Mouse (Mus musculus): ENCODE measurements at regions not wholly inside any gene's neighbourhood (a gene's known extent, or its start where the extent isn't known, plus 50 kb on each side); places are given as distances from the start of the nearest gene placed in this dataset.
A peak's percentile ranks its signal among the peaks of the same experiment; 100 is the strongest.

DNA sequence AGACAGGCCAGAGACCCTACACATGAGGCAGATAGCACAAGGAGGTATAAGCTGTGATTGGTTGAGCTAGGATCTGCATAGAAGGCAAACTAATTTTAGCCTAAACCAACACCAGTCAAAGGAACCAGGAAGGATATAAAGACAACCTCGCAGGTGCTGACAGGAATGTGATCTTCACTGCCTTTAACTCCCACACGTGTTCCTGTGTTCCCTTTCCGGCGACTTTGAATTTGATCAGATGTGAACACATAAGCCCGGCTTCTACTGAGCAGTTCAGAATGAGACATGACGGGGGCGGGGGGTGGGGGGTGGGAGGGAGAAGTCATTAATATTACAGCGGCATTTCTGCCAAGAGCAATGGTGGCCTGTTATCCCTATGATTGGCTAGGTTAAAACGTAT lies 271.0 kb downstream of the Tgfb2 start:
- WGBS = 35% methylated on average over 9 of the region's 9 CpGs
- Histone ChIP-seq H3K4me1 (peaks cover 21% of the 10 kb centered on the region), H3K4me3 (no peak overlapping the region), H3K9ac (no peak overlapping the region), H3K27me3 (no peaks in the 10 kb centered on the region), H3K36me3 (no peaks in the 10 kb centered on the region), H3K27ac (no peak overlapping the region), H3K9me3 (no peaks in the 10 kb centered on the region), H3K4me2 (no peak overlapping the region)
- ATAC-seq (ENCODE audit: insufficient number of reproducible peaks, low FRiP score, low TSS enrichment, low read depth) = no peak

DNA sequence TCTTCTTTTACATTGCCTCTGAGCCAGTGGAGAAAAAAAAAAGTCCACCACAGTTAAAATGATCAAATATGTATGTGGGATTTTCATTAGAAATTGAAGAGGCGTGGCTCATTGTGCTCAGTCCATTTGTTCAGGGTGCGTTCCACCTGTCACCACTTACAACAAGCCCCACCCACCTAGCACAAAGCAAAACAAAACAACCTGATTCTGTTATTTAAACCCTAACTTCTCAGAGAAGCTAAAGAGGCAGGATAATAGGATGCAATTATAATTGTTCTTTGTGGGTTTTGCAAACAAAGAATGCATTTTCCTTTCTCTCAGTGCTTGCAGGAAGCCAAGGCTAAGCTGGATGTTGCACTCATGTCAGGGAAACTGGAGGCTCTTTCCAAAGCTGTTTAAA lies 271.8 kb downstream of the Tgfb2 start:
- H3K27me3 ChIP-seq = no peaks in the 10 kb centered on the region
- H3K36me3 ChIP-seq = no peaks in the 10 kb centered on the region
- no peaks in the 10 kb centered on the region for H3K9me3 ChIP-seq
- no peak for ATAC-seq (ENCODE audit: insufficient number of reproducible peaks, low FRiP score, low TSS enrichment, low read depth)
- peaks cover 21% of the 10 kb centered on the region for H3K4me1 ChIP-seq
- no peak overlapping the region for H3K4me3 ChIP-seq
- H3K27ac ChIP-seq = 0 out of 2 replicates have a peak overlapping the region, but pooled peaks have one; percentile 67
- WGBS = 73% methylated on average over 2 of the region's 2 CpGs
- no peak overlapping the region for H3K9ac ChIP-seq
- H3K4me2 ChIP-seq = no peak overlapping the region

DNA sequence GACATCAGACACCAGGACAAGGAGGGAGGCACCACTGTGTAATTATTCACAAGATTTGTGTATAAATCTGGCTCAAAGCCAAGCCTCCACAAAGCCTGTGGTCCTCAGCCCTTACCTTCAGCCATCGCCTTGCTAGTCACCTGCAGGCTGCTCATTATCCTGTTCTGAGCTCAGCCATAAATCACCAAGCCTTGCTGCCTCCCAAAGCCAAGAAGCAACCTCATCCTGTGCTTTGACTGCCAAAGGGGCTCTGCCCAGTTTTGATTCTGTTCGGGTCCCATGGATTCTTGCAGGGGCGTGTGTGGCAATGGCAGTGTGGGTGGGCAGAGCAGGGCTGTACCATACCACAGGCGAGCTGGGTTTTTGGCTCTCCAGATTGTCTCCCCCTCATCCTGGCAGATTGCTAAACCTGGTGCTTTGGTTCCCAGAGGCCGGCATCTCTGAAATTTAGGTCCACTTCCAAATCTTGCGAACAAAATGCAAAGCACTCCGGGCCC lies 272.6 kb downstream of the Tgfb2 start:
- no peaks in the 10 kb centered on the region for H3K27me3 ChIP-seq
- no peak overlapping the region for H3K4me2 ChIP-seq
- 41% methylated on average over 7 of the region's 7 CpGs for whole genome bisulfite sequencing
- no peak overlapping the region for H3K4me3 ChIP-seq
- no peaks in the 10 kb centered on the region for H3K9me3 ChIP-seq
- H3K9ac ChIP-seq = no peak overlapping the region
- H3K27ac ChIP-seq = peak overlapping the region; percentile 67
- H3K36me3 ChIP-seq = no peaks in the 10 kb centered on the region
- ATAC-seq (ENCODE audit: insufficient number of reproducible peaks, low FRiP score, low TSS enrichment, low read depth) = peak; percentile 72
- peaks cover 21% of the 10 kb centered on the region for H3K4me1 ChIP-seq

DNA sequence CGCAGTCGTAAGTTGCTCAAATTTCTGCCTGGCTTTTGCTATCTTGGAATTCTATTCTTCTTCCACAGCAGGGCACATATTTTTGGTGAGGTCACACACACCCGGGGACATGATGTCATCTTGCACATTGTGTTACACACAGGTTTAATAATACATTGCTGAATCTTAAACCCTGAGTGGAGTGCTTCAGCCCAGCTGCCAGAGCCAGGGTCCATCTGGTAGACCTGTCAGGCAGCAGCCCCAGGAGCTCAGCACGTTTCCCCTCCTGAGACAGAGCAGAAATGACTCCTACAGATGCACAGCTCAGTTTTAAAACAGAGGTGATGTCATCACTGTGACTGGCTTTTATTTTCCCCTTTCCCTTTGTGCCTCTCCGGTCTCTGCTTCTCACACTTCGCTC lies 280.4 kb downstream of the Tgfb2 start:
- H3K27ac ChIP-seq = no peak overlapping the region
- WGBS = 49% methylated on average over 6 of the region's 6 CpGs

DNA sequence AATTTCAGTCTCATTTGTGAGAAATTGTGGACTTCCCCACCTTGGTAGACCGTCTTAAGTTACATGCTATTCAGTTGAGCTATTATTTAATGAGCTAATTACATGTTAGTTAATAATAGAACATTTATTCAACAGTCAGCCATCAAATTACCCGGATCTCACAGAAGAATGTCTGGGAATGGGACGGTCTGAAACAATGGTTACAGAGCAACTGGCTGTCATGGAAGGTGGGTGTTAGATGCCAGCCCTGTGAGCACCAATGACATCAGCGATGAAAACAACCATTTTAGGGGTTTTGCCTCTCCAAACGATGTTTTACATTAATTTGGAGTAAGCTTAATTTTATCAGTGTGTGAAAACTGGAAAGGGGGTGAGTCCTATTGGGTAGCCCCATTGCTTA lies 281.7 kb downstream of the Tgfb2 start:
- Histone ChIP-seq H3K9me3 (no peaks in the 10 kb centered on the region), H3K27ac (no peak overlapping the region), H3K9ac (no peak overlapping the region), H3K4me2 (no peak overlapping the region), H3K27me3 (no peaks in the 10 kb centered on the region), H3K4me1 (no peaks in the 10 kb centered on the region), H3K4me3 (no peak overlapping the region), H3K36me3 (no peaks in the 10 kb centered on the region)
- 68% methylated on average over 5 of the region's 5 CpGs for WGBS
- no peak for ATAC-seq (ENCODE audit: insufficient number of reproducible peaks, low FRiP score, low TSS enrichment, low read depth)

More for the DNA sequence above, 280.4 kb downstream of the Tgfb2 start:
- Histone ChIP-seq H3K27me3 (no peaks in the 10 kb centered on the region), H3K4me2 (no peak overlapping the region), H3K9ac (no peak overlapping the region), H3K4me1 (no peaks in the 10 kb centered on the region), H3K36me3 (no peaks in the 10 kb centered on the region), H3K9me3 (no peaks in the 10 kb centered on the region), H3K4me3 (no peak overlapping the region)
- ATAC-seq (ENCODE audit: insufficient number of reproducible peaks, low FRiP score, low TSS enrichment, low read depth) = peak; percentile 71

DNA sequence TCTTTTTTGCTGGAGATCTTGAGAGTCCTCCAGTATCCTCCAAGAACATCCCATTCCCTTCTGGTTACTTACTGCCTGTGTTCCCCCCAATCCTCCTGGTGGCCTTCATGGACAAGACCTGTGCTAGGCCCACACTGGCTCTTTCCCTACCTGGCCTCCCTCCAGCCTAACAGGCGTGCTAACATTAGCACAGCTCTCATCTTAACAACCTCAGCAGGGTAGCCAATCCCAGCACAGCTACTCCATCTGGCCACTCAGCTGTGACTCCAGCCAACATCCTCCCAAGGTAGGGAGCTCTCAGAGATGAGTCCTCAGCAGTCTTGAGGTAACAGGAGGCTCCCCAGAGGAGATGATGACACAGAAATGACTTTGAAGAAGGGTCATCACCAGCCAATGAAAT lies 288.7 kb downstream of the Tgfb2 start:
- no peak overlapping the region for H3K4me3 ChIP-seq
- 47% methylated on average over 1 of the region's 1 CpGs for WGBS

DNA sequence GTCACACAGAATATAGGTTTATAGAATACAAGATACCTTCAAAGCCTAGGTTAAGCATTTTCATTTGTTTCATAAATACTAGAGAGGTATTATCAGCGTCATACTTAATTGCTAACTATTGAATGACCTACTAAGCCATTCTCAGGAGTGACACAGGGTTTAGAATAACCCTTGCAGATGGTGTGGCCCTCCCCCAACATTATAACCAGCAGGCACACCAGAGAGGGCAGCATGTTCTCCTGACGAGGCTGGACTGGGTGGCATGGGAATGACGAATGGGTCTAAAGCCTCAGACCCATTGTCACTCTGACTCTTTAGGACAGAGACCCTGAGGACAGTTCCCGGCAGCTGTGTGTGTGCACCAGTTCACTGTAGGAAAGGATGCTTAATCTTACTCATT lies 290.5 kb downstream of the Tgfb2 start:
- Histone ChIP-seq H3K27ac (no peak overlapping the region), H3K4me1 (peaks cover 24% of the 10 kb centered on the region), H3K9me3 (no peaks in the 10 kb centered on the region), H3K4me3 (no peak overlapping the region), H3K27me3 (no peaks in the 10 kb centered on the region), H3K36me3 (no peaks in the 10 kb centered on the region), H3K9ac (no peak overlapping the region), H3K4me2 (no peak overlapping the region)
- no peak for ATAC-seq (ENCODE audit: insufficient number of reproducible peaks, low FRiP score, low TSS enrichment, low read depth)
- 80% methylated on average over 4 of the region's 4 CpGs for WGBS

More for the DNA sequence above, 288.7 kb downstream of the Tgfb2 start:
- H3K36me3 ChIP-seq = no peaks in the 10 kb centered on the region
- no peak overlapping the region for H3K4me2 ChIP-seq
- H3K9me3 ChIP-seq = no peaks in the 10 kb centered on the region
- peaks cover 24% of the 10 kb centered on the region for H3K4me1 ChIP-seq
- H3K27ac ChIP-seq = no peak overlapping the region
- no peak for ATAC-seq (ENCODE audit: insufficient number of reproducible peaks, low FRiP score, low TSS enrichment, low read depth)
- no peaks in the 10 kb centered on the region for H3K27me3 ChIP-seq
- H3K9ac ChIP-seq = no peak overlapping the region

DNA sequence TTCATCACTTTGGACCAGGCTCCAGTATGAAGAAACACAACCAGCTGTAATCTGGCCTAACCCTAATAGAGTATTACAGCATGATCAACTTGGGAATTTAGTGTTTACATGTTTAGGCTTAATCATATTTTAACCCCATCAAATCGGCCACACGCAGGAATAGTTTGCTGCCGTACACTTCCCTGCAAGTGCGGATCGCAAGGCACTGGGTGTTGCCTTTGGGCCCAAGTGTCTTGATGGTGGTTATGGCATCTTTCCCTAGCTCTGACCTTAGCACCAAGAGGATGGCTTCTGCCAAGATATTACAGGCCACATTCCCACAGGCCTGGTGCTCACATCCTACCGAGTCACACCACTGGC lies 291.9 kb downstream of the Tgfb2 start:
- H3K4me1 ChIP-seq = peaks cover 33% of the 10 kb centered on the region
- H3K9ac ChIP-seq = no peak overlapping the region
- peak overlapping the region; percentile 79 for H3K27ac ChIP-seq
- ATAC-seq (ENCODE audit: insufficient number of reproducible peaks, low FRiP score, low TSS enrichment, low read depth) = 0 out of 2 replicates have a peak, but pooled peaks have one; percentile 19
- 69% methylated on average over 6 of the region's 6 CpGs for WGBS
- no peaks in the 10 kb centered on the region for H3K27me3 ChIP-seq
- H3K36me3 ChIP-seq = no peaks in the 10 kb centered on the region
- H3K4me2 ChIP-seq = no peak overlapping the region
- H3K9me3 ChIP-seq = no peaks in the 10 kb centered on the region
- H3K4me3 ChIP-seq = no peak overlapping the region

DNA sequence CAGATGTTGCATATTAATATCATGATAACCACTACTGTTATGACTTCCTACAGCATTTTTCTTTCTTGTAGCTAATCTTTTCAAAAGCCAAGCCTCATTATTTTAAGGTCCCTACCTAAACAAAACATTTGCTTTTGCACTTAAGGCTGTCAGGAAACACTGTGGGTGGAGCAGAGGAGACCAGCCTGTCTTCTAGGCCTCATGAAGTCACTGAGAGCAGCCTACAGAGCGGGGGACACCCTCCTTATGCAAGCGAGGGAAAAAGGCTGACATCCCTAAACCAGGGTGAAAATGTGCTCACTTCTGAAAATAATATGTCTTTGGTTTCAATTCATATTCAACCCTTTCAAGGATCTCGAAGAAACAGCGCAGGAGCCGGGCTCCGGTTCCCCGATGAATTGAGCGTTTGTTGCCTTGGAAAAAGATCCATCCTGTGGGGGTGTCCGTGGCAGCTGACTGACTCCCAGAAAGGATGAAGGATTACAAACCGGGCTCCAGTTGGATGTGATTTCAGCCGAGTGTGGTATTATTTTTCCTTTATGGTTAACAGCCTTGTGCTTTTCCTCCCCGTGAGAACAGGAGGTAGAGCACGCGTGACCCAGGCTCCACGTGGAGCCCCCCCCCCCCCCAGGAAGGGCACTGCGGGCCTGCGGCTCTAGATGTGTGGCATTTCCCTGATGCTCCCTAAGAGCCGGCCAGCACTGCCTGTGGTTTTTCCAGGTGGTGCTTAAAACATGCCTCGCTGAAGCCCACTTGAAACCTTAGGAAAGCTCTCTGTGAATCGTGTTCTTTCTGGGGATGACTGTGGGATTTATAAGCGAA lies 292.5 kb downstream of the Tgfb2 start:
- WGBS = 37% methylated on average over 21 of the region's 21 CpGs
- no peaks in the 10 kb centered on the region for H3K27me3 ChIP-seq
- ATAC-seq (ENCODE audit: insufficient number of reproducible peaks, low FRiP score, low TSS enrichment, low read depth) = 0 out of 2 replicates have a peak, but pooled peaks have one; percentile 63
- peak overlapping the region; percentile 7; the same call in 1 of the 2 replicates for H3K4me2 ChIP-seq
- H3K36me3 ChIP-seq = no peaks in the 10 kb centered on the region
- H3K4me3 ChIP-seq = no peak overlapping the region
- H3K4me1 ChIP-seq = peaks cover 35% of the 10 kb centered on the region
- H3K9me3 ChIP-seq = no peaks in the 10 kb centered on the region
- H3K27ac ChIP-seq = peak overlapping the region; percentile 79
- H3K9ac ChIP-seq = no peak overlapping the region

DNA sequence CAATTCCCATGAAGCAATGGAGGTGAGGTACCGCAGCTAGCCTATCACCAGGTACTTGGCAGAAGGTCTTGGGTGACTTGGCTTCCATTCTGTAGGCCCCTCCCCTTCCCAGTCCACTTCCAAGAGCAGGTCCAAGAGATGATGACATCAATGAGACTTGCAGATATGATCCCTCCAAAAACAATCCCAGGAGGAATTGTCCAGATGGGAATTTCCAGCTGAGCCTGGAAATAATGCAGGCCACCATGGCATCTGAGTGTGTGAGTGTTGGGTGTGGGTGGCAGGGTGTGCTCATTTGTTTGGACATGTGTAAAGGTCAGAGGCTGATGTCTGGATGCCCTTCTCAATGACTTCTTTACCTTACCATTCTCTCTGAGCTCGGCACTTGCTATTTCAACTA lies 293.5 kb downstream of the Tgfb2 start:
- Histone ChIP-seq H3K4me1 (peaks cover 35% of the 10 kb centered on the region), H3K27me3 (no peaks in the 10 kb centered on the region), H3K4me2 (no peak overlapping the region), H3K27ac (no peak overlapping the region), H3K4me3 (no peak overlapping the region), H3K9me3 (no peaks in the 10 kb centered on the region), H3K36me3 (no peaks in the 10 kb centered on the region), H3K9ac (no peak overlapping the region)
- WGBS = 61% methylated on average over 2 of the region's 2 CpGs
- ATAC-seq (ENCODE audit: insufficient number of reproducible peaks, low FRiP score, low TSS enrichment, low read depth) = no peak

DNA sequence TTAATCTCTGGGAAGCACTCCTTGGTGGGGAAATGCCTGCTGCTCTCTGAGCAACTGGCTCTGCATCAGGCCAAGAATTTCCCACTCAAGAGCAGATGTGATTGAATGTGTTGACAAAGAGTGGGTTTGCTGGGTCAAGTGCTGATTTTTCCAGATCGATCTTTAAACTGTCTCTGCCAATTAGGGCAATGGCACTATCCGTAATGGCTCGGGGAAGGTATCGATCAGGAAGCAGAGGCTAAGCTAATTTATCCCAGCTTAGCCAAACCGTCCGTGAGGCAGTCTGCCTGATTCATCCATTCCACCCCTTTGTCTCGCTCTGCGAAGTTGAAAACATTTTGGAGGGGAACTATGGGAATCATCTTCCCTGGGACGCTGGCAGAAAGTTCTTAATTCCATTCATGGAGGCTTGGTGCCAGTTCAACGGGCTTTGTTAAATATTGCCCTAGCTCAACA lies 291.9 kb upstream of the Lyplal1 start:
- Histone ChIP-seq H3K4me3 (no peak overlapping the region), H3K9me3 (no peaks in the 10 kb centered on the region), H3K36me3 (no peaks in the 10 kb centered on the region), H3K27me3 (no peaks in the 10 kb centered on the region), H3K4me1 (peaks cover 27% of the 10 kb centered on the region), H3K4me2 (no peak overlapping the region), H3K27ac (peak overlapping the region; percentile 65), H3K9ac (no peak overlapping the region)
- ATAC-seq (ENCODE audit: insufficient number of reproducible peaks, low FRiP score, low TSS enrichment, low read depth) = no peak
- 53% methylated on average over 10 of the region's 10 CpGs for WGBS

DNA sequence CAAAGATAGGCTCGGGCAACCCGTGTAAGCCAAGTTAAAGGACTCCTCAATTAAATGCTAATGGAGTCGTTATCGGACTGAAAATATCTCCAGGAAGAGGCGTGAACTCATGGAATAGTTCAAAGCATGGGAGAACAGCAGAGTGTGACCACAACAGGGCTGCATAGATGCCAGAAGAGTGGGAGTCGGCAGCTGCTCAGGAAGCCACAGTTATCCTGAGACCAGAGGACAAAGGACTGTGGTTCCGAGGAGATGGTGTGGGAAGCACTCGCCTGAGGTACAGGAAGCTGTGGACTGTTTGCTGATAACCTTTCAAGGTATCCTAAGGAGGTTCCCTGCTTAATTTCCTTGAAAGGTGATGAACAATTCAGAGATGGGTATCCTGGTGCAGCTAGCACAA lies 290.5 kb upstream of the Lyplal1 start:
- 63% methylated on average over 8 of the region's 8 CpGs for WGBS
- no peak overlapping the region for H3K27ac ChIP-seq

More for the DNA sequence above, 290.5 kb upstream of the Lyplal1 start:
- H3K9ac ChIP-seq = no peak overlapping the region
- ATAC-seq (ENCODE audit: insufficient number of reproducible peaks, low FRiP score, low TSS enrichment, low read depth) = no peak
- H3K4me2 ChIP-seq = no peak overlapping the region
- peaks cover 16% of the 10 kb centered on the region for H3K4me1 ChIP-seq
- H3K36me3 ChIP-seq = no peaks in the 10 kb centered on the region
- no peaks in the 10 kb centered on the region for H3K9me3 ChIP-seq
- no peaks in the 10 kb centered on the region for H3K27me3 ChIP-seq
- H3K4me3 ChIP-seq = no peak overlapping the region
